Mouse (Mus musculus) neural tube, embryonic 10.5 days (tissue): ENCODE results near the gene Trak1.

ENCODE experiments used
- DNase-seq: peaks from one replicate; pipeline ENCODE4 v3.0.0-alpha.2; 2017; ENCODE audit warnings: low spot score; ENCODE audit errors: extremely low spot score

The Trak1 gene

DNA sequence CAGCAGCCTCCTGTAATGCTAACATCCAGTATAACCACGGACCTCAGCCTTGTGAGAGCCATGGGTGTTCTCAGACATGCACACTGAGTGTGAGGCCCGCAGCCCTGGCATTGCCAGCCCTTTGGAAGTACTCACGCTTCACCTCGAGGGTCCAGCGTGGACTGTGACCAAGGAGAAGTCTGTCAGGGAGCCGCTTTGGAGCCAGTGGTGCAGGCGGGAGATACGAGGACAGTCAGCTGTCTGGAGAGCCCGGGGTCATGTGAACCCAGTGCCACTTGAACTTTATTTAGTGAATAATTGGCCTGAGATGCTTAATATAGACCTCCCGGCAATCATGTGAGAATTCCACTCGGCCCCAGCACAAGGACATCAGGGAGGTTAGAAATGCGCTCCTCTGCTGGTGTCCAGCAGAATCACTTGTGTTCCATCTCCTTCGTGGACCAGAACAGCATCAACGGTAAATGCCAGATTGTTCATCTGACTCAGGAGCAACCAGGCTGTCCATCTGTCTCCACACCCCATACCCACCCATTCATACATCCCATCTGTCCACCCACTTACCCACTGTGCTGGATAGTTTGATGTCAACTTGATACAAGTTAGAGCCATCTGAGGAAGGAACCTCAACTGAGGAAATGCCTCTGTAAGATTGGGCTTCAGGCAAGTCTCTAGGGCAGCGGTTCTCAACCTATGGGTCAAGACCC, 48.3 kb downstream of the Trak1 start:
- DNase-seq: no peak

DNA sequence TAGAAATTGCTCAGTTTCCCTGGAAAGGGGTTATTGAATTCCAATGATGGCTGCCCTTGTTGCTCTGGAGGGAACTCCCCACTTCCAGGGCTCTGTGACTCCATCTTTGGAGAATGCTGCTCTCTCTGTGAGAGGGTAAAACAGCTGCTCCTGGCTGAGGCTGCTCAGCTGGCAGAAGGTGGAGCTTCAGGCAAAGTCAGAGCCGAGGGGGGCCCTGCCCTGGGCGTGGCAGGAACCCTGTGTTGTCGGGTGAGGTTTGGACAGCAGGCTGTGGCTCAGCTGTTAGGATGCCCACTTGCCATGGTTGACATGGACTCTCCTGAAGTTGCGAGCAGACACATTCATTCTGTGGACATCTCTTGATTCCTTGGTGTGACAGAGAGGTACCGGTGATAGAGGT, 49.3 kb downstream of the Trak1 start:
- no peak for DNase-seq

DNA sequence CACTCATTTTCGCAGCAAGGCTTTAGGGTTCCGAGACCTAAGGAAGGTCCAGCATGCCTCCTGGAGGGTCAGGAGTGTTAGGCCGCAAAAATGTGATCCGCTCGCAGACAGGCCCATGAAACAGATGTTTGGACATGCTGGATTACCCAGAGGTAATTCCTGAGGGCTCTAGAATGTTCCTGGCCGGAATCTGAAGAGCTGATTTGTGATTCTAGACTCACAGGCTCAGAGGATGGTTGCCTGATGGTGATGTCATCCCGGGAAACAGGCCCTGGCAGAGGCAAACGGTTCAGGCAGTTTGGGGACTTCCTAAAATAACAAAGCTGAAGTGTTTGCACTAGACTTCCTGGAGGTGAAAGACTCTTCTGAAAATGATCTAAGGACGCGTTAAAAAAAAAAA, 50.7 kb downstream of the Trak1 start:
- DNase-seq: no peak

GRCm38 (mm10) chr9:121348476-121348875, 51.2 kb downstream of the Trak1 start:
- no peak for DNase-seq

DNA sequence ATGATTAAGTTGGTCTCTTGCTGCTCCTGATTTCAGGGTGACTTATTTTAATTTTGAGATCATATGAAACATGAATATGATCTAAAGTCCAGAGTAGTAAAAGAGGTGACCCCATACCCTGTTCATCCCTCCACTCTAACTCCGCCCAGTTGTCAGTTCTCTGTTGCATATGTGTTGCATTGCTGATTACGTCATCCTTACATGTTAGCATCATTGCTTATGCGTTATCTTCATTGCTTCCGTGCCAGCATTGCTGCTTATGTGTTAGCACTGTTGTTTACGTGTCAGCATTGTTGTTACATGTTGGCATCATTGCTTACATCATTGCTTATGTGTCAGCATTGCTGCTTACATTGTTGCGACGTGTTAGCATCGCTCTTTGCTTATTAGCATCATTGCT, 51.8 kb downstream of the Trak1 start:
- DNase-seq: no peak

GRCm38 (mm10) chr9:121350601-121351000, 53.3 kb downstream of the Trak1 start:
- DNase-seq: no peak

- DNase-seq: no peak
Observed at GRCm38 (mm10) chr9:121351388-121352078, 54.2 kb downstream of the Trak1 start.

- DNase-seq: no peak
Observed at GRCm38 (mm10) chr9:121352131-121352606, 54.9 kb downstream of the Trak1 start.

- no peak for DNase-seq
Observed at GRCm38 (mm10) chr9:121352726-121353125, 55.4 kb downstream of the Trak1 start.

GRCm38 (mm10) chr9:121354792-121355390, 57.6 kb downstream of the Trak1 start:
- DNase-seq: no peak

GRCm38 (mm10) chr9:121355431-121356141, 58.3 kb downstream of the Trak1 start:
- no peak for DNase-seq

- no peak for DNase-seq
Observed at GRCm38 (mm10) chr9:121357102-121357501, 59.8 kb downstream of the Trak1 start.

- no peak for DNase-seq
Observed at GRCm38 (mm10) chr9:121357582-121358275, 60.4 kb downstream of the Trak1 start.

GRCm38 (mm10) chr9:121358418-121358817, 61.1 kb downstream of the Trak1 start:
- no peak for DNase-seq

GRCm38 (mm10) chr9:121359266-121359972, 62.1 kb downstream of the Trak1 start:
- no peak for DNase-seq

DNA sequence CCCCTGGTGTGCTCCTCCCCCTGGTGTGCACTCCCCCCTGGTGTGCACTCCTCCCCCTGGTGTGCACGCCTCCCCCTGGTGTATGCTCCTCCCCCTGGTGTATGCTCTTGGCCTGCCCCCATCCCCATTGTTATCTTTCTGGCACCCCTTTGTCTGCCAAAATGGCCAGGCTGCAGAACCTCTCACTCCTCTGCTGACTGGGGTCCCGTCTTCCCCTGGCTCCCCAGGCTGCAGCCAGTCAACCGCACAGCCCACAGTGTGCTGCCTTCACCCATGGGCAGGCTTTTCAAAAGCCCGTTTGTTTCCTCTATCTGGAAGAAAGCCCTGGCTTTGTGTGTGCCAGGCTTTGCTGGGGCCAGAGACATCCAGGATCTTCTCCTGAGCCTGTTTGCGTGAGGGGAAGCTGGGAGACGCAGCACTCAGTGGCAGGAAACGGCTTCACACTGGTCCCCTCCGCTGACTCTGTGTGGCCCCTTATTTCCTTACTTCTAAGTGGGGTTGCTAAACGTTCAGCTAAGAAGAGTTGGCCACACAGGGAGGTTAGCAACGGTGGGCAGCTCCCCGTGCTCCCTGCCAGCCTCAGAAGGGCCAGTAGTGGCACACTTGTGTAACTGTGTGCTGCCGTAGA, 63.1 kb downstream of the Trak1 start:
- peak; percentile 45 for DNase-seq

DNA sequence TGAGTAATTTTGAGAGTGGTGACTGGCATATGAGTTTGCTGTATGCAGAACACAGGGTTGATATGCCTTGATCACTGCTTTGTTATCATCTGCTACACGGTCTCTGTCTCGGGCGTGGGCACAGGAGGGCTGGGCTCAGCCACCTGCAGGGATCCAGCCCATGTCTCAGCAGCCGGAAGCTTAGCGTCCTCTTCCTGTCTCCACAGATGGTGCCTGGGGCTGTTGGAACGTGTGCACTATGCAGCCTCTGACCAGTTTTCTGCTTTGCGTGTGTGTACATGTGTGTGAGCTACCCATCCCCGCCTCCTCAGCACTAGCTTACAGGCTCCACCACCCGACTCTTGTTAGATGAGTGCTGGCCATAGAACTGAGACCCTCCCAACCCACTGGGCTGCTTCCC, 63.7 kb downstream of the Trak1 start:
- DNase-seq: no peak

DNA sequence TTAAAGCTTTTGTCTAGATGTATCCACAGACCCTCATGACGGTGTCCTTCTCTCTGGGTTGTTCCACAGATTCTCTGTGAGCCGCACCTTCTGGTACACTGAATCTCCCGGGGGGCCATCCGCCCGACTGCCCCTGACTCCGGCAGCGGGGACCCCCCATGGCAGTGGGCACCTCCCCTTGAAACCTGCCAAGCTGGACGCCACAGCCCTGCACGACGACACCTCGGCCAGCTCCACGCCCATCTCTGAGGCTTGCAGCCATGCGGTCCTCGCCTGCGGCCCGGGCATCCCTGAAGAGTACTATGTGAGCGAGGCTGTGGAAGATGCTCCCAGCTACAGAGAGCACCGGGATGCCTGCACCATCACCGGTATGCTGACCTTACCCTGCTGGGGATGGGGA, 66.6 kb downstream of the Trak1 start:
- DNase-seq: no peak

DNA sequence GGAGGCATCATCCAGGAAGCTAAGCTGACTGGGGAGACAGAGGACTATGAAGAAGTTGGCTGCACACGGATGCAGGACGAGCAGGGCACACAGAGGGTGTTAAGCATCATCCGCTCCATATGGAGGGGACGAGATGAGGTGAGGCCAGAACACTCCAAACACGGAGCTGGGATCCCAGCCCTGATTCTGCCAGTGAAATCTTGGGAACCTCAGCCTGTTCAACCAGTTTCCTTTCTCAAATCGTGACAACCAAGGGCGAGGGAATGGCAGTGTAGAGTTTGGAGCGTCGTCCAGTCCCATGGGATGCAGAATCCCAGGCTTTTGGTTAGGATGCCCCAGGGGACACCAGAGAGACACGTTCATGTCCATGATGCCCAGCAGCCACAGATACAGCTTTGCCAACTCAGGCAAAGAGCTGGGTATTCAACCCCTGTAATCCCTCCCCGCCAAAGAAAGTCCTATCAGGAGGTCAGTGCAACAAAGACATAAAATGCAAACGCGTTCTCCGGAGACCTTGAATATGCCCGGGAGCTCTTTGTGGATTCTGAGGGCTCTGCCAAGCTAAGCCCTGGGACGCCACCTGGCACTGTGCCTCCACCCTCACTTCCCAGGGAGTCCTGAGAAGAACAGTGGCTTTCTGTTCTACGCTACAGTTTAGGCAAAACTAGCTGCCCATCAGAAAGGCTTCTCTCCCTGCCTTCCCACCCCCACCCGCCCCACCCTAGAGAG, 69.0 kb downstream of the Trak1 start:
- DNase-seq: no peak

GRCm38 (mm10) chr9:121366864-121367245, 69.6 kb downstream of the Trak1 start:
- no peak for DNase-seq
